Comparison of ENCODE assay signal across 9 mouse cellular contexts in the genomic region with DNA sequence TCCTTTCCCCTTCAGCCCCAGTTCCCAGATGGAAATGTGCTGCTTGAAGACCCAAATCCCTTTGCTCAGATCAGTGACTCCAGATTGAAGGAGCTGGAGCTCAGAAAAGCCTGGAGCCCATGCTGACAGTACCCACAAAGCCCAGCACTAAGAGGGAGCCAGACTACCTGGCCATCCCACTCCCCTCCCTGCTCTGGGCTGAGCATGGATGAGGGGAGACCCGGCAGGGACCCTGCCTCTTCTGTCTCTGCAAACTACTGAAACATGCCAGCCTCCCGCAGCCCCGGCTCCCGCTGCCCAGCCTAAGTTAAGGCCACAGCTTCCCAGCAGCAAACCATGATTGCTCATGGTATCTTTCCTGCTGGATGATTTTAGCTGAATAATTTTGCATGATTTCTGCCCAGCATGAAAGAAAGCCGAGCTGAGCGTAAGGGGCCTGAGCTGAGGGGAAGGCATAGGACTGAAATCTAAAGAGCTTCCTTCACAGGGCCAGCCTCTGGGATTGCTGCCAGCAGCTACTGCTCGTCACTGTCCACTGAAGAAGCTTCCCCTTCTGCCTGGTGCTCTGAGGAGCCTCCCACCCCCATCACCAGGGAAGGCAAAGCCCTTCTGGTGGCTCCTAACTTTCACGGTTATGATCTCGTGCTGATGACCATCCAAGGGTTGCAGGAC.
A peak's percentile ranks its signal among the peaks of the same experiment; 100 is the strongest.
DNase-seq lines count a peak whose midpoint lies in the region.
"Had no signal": no experiment of that assay in that cellular context is flagged by ENCODE, and none has a peak within 500 bp of the region (broad histone marks: within the 10 kb centered on the region; RNA-seq: fewer than 3 reads in every experiment).

No protein-coding gene starts in this region.

- DNase-seq in gastrocnemius, adult 18-20 months (ENCODE audit: low spot score) = peak; percentile 6
- no peak for DNase-seq in gastrocnemius, postnatal 36 days
- peak; percentile 51 to 54 for DNase-seq in kidney, postnatal 25 days
- no peak for DNase-seq in kidney, adult 18-20 months
- peak; percentile 64 to 68 for DNase-seq in right cerebral cortex, postnatal 10 days (ENCODE audit: low spot score in 2 of 2)
- no peak for DNase-seq in right cerebral cortex, postnatal 36 days (ENCODE audit: low spot score in 2 of 2)
- DNase-seq in embryo, embryonic 10 days (ENCODE audit: low spot score) = no peak
- DNase-seq: cerebellum, adult 18-20 months; thymus, postnatal 14 days had no signal

- intact Hi-C loops in gastrocnemius, postnatal 36 days (cut with DNase I) = no loop called here

Comparison
In these comparisons a context has a peak if more than half of its experiments do, and no peak if none do; other contexts are left out.
1. DNase-seq: peak in gastrocnemius, adult 18-20 months (single experiment), kidney, postnatal 25 days (2 of 2) and right cerebral cortex, postnatal 10 days (2 of 2); none in gastrocnemius, postnatal 36 days (0 of 2), kidney, adult 18-20 months (single experiment), right cerebral cortex, postnatal 36 days (0 of 2) and embryo, embryonic 10 days (single experiment).